Mouse (Mus musculus): Measurements from ENCODE around the gene A030003K21Rik. TPM values are rescaled to one million over a fixed set of nuclear protein-coding genes. Genes with fewer than 3 reads are reported as not detected.

The A030003K21Rik gene
- polyA plus RNA-seq, 1 experiment from 2014 or later = not detected

- no peaks in the 10 kb centered on the region for H3K27me3 ChIP-seq
- 91% methylated on average over 1 of the region's 1 CpGs for WGBS
- no peak overlapping the region for H3K27ac ChIP-seq
- ATAC-seq (ENCODE audit: insufficient number of reproducible peaks, low FRiP score, low TSS enrichment, low read depth) = no peak
- no peak overlapping the region for H3K4me2 ChIP-seq
- peaks cover 27% of the 10 kb centered on the region for H3K36me3 ChIP-seq
- no peak overlapping the region for H3K4me3 ChIP-seq
- H3K9me3 ChIP-seq = no peaks in the 10 kb centered on the region
- no peaks in the 10 kb centered on the region for H3K4me1 ChIP-seq
- H3K9ac ChIP-seq = no peak overlapping the region
These were observed 42.6 kb downstream of the A030003K21Rik start for GRCm38 (mm10) chr1:82900567-82900966.

GRCm38 (mm10) chr1:82893269-82893668, 49.9 kb downstream of the A030003K21Rik start:
- Histone ChIP-seq H3K27me3 (no peaks in the 10 kb centered on the region), H3K36me3 (peaks cover 32% of the 10 kb centered on the region), H3K27ac (no peak overlapping the region), H3K9me3 (no peaks in the 10 kb centered on the region), H3K9ac (no peak overlapping the region), H3K4me1 (no peaks in the 10 kb centered on the region), H3K4me2 (no peak overlapping the region), H3K4me3 (no peak overlapping the region)
- 95% methylated on average over 7 of the region's 7 CpGs for WGBS
- no peak for ATAC-seq (ENCODE audit: insufficient number of reproducible peaks, low FRiP score, low TSS enrichment, low read depth)

Other genes with a start within 250 kb of the A030003K21Rik start
- 191 and 197 TPM in 2 replicates for gene Mff, start 218.5 kb downstream of the A030003K21Rik start, polyA plus RNA-seq (2015; fragmentation: Nextera tagmentation; extraction: Ambion mirVana)
- 0.11 TPM in 1 of 2 replicates, not detected in the other for gene Tm4sf20, start 174.9 kb downstream of the A030003K21Rik start, polyA plus RNA-seq (2015; fragmentation: Nextera tagmentation; extraction: Ambion mirVana)
- not detected in 2 replicates for gene Gm47791, start 172.1 kb downstream of the A030003K21Rik start, polyA plus RNA-seq (2015; fragmentation: Nextera tagmentation; extraction: Ambion mirVana)
- 19.3 and 25.7 TPM in 2 replicates for gene Agfg1, start 103.9 kb downstream of the A030003K21Rik start, polyA plus RNA-seq (2015; fragmentation: Nextera tagmentation; extraction: Ambion mirVana)
- gene A030005L19Rik, start 30.1 kb downstream of the A030003K21Rik start, polyA plus RNA-seq (2015; fragmentation: Nextera tagmentation; extraction: Ambion mirVana) = 0.19 TPM in 1 of 2 replicates, not detected in the other
- gene A030014E15Rik, start 18.5 kb downstream of the A030003K21Rik start, polyA plus RNA-seq (2015; fragmentation: Nextera tagmentation; extraction: Ambion mirVana) = not detected in 2 replicates
- not detected in 2 replicates for gene Gm6217, start 12.0 kb downstream of the A030003K21Rik start, polyA plus RNA-seq (2015; fragmentation: Nextera tagmentation; extraction: Ambion mirVana)
- gene Gm7544, start 12.6 kb upstream of the A030003K21Rik start, polyA plus RNA-seq (2015; fragmentation: Nextera tagmentation; extraction: Ambion mirVana) = not detected in 2 replicates
- not detected in 2 replicates for gene Gm47955, start 16.9 kb upstream of the A030003K21Rik start, polyA plus RNA-seq (2015; fragmentation: Nextera tagmentation; extraction: Ambion mirVana)
- gene Gm47959, start 57.2 kb upstream of the A030003K21Rik start, polyA plus RNA-seq (2015; fragmentation: Nextera tagmentation; extraction: Ambion mirVana) = not detected in 2 replicates
- 0.45 and 0.70 TPM in 2 replicates for gene Slc19a3, start 95.1 kb upstream of the A030003K21Rik start, polyA plus RNA-seq (2015; fragmentation: Nextera tagmentation; extraction: Ambion mirVana)
- not detected in 2 replicates for gene Krtap28-10, start 99.1 kb upstream of the A030003K21Rik start, polyA plus RNA-seq (2015; fragmentation: Nextera tagmentation; extraction: Ambion mirVana)
- gene Gm47969, start 101.5 kb upstream of the A030003K21Rik start, polyA plus RNA-seq (2015; fragmentation: Nextera tagmentation; extraction: Ambion mirVana) = not detected in 2 replicates
- not detected in 2 replicates for gene A030005K14Rik, start 116.0 kb upstream of the A030003K21Rik start, polyA plus RNA-seq (2015; fragmentation: Nextera tagmentation; extraction: Ambion mirVana)
- gene Krtap28-13, start 117.5 kb upstream of the A030003K21Rik start, polyA plus RNA-seq (2015; fragmentation: Nextera tagmentation; extraction: Ambion mirVana) = not detected in 2 replicates
- not detected in 2 replicates for gene Ccl20, start 173.4 kb upstream of the A030003K21Rik start, polyA plus RNA-seq (2015; fragmentation: Nextera tagmentation; extraction: Ambion mirVana)
- gene Daw1, start 216.4 kb upstream of the A030003K21Rik start, polyA plus RNA-seq (2015; fragmentation: Nextera tagmentation; extraction: Ambion mirVana) = not detected in 2 replicates